Mouse (Mus musculus): ENCODE data around the gene Ndufa3. TPM values are rescaled to one million over a fixed set of nuclear protein-coding genes. Genes with fewer than 3 reads are reported as not detected.

Gene Ndufa3
- polyA plus RNA-seq, 1 experiment from 2014 or later, result 296 TPM

- Histone ChIP-seq H3K36me3 (peaks cover 4% of the 10 kb centered on the region), H3K27ac (no peak overlapping the region), H3K9me3 (replicated peaks) (no peaks in the 10 kb centered on the region), H3K4me1 (peaks cover 33% of the 10 kb centered on the region), H3K27me3 (replicated peaks) (peaks cover 6% of the 10 kb centered on the region; the same call in 1 of the 2 replicates), H3K4me3 (no peak overlapping the region), H3K9ac (no peak overlapping the region), H3K4me2 (no peak overlapping the region)
- 55% methylated on average over 3 of the region's 3 CpGs for WGBS (ENCODE audit: insufficient replicate concordance)
- no peak for ATAC-seq
Measured at GRCm38 (mm10) chr7:3614021-3614420, 3.2 kb upstream of the Ndufa3 start.

- Histone ChIP-seq H3K4me3 (peak within 1 kb of the TSS; percentile 82), H3K27ac (no peak within 1 kb of the TSS), H3K4me2 (peak within 1 kb of the TSS; percentile 86), H3K9me3 (replicated peaks) (no peaks in the 10 kb centered on the region), H3K9ac (no peak within 1 kb of the TSS), H3K36me3 (peaks cover 24% of the 10 kb centered on the region), H3K27me3 (replicated peaks) (peaks cover 6% of the 10 kb centered on the region; the same call in 1 of the 2 replicates), H3K4me1 (peaks cover 31% of the 10 kb centered on the region)
- no peak for ATAC-seq
- WGBS (ENCODE audit: insufficient replicate concordance), result 63% methylated on average over 4 of the region's 4 CpGs
Measured at GRCm38 (mm10) chr7:3616057-3616388, 1.1 kb upstream of the Ndufa3 start, which contains the start of gene Oscar. Gene Oscar, minus strand, starts transcription at chr7:3616157.

DNA sequence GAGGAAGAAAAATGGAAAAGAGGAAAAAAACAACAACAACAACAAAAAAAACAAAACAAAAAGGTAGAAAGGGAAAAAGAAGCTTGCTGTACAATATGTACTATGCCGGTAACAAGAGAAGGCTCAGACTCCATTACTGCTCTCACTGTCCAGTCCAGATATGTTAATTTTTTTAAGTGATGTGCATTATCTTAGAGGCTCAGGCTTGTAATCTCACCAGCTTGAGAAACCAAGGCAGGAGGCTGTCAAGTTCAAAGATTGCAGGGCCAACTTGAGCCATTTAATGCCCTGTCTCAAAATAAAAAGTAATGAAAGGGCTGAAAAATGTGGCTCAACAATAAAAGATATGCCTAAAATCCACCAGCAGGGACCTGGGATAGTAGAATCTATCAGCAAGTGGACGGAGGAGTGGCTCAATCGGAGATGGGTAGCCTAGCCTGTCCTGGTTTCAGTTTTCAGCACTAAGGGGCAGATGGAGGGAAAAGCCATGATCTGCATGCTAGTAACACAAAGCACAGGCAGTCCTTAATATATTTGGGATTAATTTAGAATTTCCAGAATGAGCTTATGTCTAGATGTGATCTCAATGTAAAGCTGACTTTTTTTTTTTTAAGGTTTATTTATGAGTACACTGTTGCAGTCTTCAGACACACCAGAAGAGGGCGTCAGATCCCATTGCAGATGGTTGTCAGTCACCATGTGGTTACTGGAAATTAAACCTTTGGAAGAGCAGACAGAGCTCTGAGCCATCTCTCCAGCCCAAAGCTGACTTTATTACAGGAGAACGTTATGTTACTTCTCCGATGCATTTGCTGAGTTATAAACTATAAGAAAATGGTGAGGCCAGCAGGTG lies 558 bp upstream of the Ndufa3 start:
- ATAC-seq, result peak; percentile 18
- Histone ChIP-seq H3K4me3 (peak overlapping the region; percentile 82), H3K9ac (no peak overlapping the region), H3K27ac (no peak overlapping the region), H3K27me3 (replicated peaks) (peaks cover 6% of the 10 kb centered on the region; the same call in 1 of the 2 replicates), H3K4me1 (peaks cover 29% of the 10 kb centered on the region), H3K36me3 (peaks cover 30% of the 10 kb centered on the region), H3K4me2 (peak overlapping the region; percentile 86), H3K9me3 (replicated peaks) (no peaks in the 10 kb centered on the region)
- WGBS (ENCODE audit: insufficient replicate concordance), result 29% methylated on average over 6 of the region's 6 CpGs

DNA sequence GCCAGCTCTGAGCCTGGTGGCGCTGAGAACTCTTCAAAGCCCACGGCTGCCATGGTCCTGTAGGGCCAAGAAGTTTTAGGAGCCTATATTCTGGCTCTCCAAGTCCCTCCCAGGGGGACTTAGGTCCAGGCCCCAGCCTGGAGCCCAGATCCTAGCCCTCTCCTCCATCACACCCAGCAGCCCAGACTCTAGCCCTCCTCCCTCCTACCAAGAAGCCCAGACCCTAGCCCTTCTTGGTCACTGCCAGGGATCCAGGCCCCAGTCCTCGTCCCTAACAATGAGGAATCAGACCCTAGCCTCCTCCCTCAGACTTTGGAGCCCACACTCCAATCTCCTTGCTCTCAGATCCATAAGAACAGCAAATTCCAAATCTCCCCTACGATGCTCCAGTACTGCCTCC lies 11.9 kb downstream of the Ndufa3 start:
- Histone ChIP-seq H3K4me1 (peaks cover 26% of the 10 kb centered on the region), H3K9ac (peak overlapping the region; percentile 79), H3K4me3 (peak overlapping the region; percentile 73), H3K4me2 (peak overlapping the region; percentile 95), H3K27me3 (replicated peaks) (no peaks in the 10 kb centered on the region), H3K36me3 (peaks cover 74% of the 10 kb centered on the region), H3K27ac (peak overlapping the region; percentile 84), H3K9me3 (replicated peaks) (no peaks in the 10 kb centered on the region)
- ATAC-seq, result peak; percentile 27
- 36% methylated on average over 4 of the region's 4 CpGs for WGBS (ENCODE audit: insufficient replicate concordance)

GRCm38 (mm10) chr7:3629543-3630477 lies 12.6 kb downstream of the Ndufa3 start, which contains the start of the genes Tfpt and Prpf31:
Gene Tfpt, minus strand, starts transcription at chr7:3629929.
Gene Prpf31, plus strand, starts transcription at chr7:3629985.
- Histone ChIP-seq H3K36me3 (peaks cover 74% of the 10 kb centered on the region), H3K4me2 (peak within 1 kb of the TSS; percentile 95), H3K27me3 (replicated peaks) (no peaks in the 10 kb centered on the region), H3K27ac (peak within 1 kb of the TSS; percentile 84), H3K4me1 (peaks cover 26% of the 10 kb centered on the region), H3K9me3 (replicated peaks) (no peaks in the 10 kb centered on the region), H3K9ac (peak within 1 kb of the TSS; percentile 79), H3K4me3 (peak within 1 kb of the TSS; percentile 73)
- ATAC-seq, result peak; percentile 88
- WGBS (ENCODE audit: insufficient replicate concordance), result under 1% methylated on average over 47 of the region's 47 CpGs

GRCm38 (mm10) chr7:3630478-3630815 lies 13.3 kb downstream of the Ndufa3 start:
- H3K27ac ChIP-seq, result peak overlapping the region; percentile 84; the same call in 1 of the 2 replicates
- 37% methylated on average over 3 of the region's 3 CpGs for WGBS (ENCODE audit: insufficient replicate concordance)
- no peak for ATAC-seq

DNA sequence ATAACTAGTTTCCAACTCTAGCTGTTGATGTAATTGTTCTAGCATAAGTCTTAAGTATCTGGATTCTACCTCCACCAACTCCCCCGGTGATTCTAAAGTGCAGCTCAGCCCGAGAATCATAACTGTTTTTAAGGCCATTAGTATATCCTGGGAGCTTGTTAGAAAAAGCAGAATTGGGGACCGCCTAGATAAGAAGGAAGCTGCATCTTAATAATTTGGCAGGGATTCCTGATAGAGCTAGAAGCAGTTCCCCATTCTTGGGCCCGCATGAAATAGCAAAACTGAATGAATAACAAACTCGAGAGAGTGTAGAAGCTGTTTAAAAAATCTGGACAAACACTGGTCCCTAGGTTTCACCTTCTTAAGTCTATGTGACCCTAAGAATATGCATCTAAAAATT lies 26.2 kb downstream of the Ndufa3 start:
- H3K4me2 ChIP-seq, result peak overlapping the region; percentile 76

More at GRCm38 (mm10) chr7:3630478-3630815, 13.3 kb downstream of the Ndufa3 start:
- Histone ChIP-seq H3K36me3 (peaks cover 74% of the 10 kb centered on the region), H3K27me3 (replicated peaks) (no peaks in the 10 kb centered on the region), H3K4me2 (peak overlapping the region; percentile 95), H3K9ac (peak overlapping the region; percentile 79), H3K9me3 (replicated peaks) (no peaks in the 10 kb centered on the region), H3K4me3 (peak overlapping the region; percentile 73), H3K4me1 (peaks cover 26% of the 10 kb centered on the region)

DNA sequence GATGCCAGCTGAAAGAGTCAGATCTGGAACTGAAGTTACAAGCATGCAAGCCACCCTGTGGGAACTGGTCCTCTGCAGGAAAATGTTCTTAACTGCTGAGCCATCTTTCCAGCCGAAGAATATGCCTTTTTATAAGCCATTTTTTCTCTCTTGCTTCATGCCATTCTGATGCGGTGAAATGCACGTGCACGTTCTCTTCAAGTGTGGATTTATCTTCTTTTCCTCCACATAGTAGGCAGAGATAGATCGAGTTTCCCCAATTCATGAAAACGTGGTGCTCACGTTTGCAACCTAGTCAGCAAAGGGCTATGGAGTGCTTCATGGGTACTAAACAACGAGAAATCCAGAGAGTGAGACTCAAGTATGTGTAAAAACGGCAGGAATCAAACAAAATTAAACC lies 26.7 kb downstream of the Ndufa3 start:
- H3K4me3 ChIP-seq, result peak overlapping the region; percentile 97
- H3K27me3 ChIP-seq (replicated peaks), result no peaks in the 10 kb centered on the region
- H3K27ac ChIP-seq, result peak overlapping the region; percentile 91
- no peaks in the 10 kb centered on the region for H3K9me3 ChIP-seq (replicated peaks)
- peaks cover 60% of the 10 kb centered on the region for H3K36me3 ChIP-seq
- H3K4me2 ChIP-seq, result peak overlapping the region; percentile 76
- ATAC-seq, result no peak
- WGBS (ENCODE audit: insufficient replicate concordance), result 12% methylated on average over 9 of the region's 9 CpGs
- peaks cover 43% of the 10 kb centered on the region for H3K4me1 ChIP-seq
- H3K9ac ChIP-seq, result no peak overlapping the region

More for the DNA sequence above, 26.2 kb downstream of the Ndufa3 start:
- Histone ChIP-seq H3K4me3 (no peak overlapping the region), H3K9ac (no peak overlapping the region), H3K9me3 (replicated peaks) (no peaks in the 10 kb centered on the region), H3K4me1 (peaks cover 38% of the 10 kb centered on the region), H3K27ac (no peak overlapping the region), H3K36me3 (peaks cover 60% of the 10 kb centered on the region), H3K27me3 (replicated peaks) (no peaks in the 10 kb centered on the region)
- ATAC-seq, result no peak
- WGBS (ENCODE audit: insufficient replicate concordance), result 38% methylated on average over 5 of the region's 5 CpGs

DNA sequence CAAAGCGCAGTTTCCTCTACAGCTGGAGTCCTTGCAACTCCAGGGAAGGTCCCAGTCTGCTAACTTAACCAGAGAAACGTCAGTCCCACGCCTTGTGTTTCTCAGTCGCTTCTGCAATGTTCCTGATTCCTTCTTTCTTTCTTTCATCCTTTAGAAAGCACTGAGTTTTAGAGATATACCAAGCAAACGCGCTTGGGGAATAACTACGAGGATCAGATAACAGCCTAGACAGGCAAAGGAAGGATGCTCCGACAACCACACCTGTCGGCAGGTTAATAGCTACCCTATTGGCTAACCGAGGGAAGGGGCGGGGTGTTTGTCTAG lies 27.1 kb downstream of the Ndufa3 start:
- Histone ChIP-seq H3K27ac (peak overlapping the region; percentile 91), H3K9ac (peak overlapping the region; percentile 42; the same call in 1 of the 2 replicates), H3K4me3 (peak overlapping the region; percentile 97), H3K27me3 (replicated peaks) (no peaks in the 10 kb centered on the region), H3K4me1 (peaks cover 47% of the 10 kb centered on the region), H3K4me2 (peak overlapping the region; percentile 76), H3K36me3 (peaks cover 59% of the 10 kb centered on the region), H3K9me3 (replicated peaks) (no peaks in the 10 kb centered on the region)
- ATAC-seq, result no peak
- WGBS (ENCODE audit: insufficient replicate concordance), result 2% methylated on average over 11 of the region's 11 CpGs

DNA sequence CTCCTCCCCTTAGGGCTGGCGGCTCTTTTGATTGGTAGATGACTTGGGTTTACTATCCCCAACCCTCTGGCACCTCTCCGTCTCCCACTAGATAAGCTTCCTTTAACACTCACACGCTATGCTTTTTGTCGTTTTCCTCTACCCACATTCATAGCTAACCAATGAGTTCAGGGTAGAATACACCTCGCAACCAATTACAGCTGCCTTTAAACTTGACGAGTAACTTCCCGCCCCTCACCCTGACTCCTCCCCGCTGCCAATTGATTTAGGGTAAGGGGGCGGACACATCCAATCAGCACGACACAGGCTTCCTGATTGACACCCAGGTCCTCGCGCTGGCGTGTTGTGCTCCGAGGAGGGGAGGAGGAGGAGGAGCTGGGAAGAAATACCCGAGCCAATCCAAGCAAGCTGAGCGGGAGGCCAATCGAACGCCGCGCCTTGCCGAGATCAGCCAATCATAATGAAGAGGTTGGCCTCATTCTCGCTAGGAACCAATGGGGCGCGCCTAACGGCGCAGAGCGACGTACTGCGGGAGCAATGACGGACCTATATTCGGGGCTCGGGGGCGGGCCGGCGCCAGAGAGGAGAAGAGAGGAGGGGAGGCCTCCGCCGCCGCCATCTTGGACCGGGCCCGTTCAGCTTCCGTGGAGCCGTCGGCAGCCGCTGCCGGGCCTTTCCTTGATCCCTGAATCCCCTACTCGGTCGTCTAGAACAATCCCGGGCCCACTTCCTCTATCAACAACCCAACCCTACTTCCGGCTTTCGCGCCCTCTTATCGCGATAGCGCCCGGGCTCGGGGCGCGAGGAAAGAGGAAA lies 27.7 kb downstream of the Ndufa3 start, which contains the start of gene Cnot3:
Gene Cnot3 (plus strand): TSS at position 597 of the 816 bp plus-strand sequence.
- Histone ChIP-seq H3K4me3 (peak within 1 kb of the TSS; percentile 97), H3K36me3 (peaks cover 57% of the 10 kb centered on the region), H3K4me1 (peaks cover 50% of the 10 kb centered on the region), H3K27ac (peak within 1 kb of the TSS; percentile 91), H3K9ac (peak within 1 kb of the TSS; percentile 99), H3K4me2 (peak within 1 kb of the TSS; percentile 84), H3K9me3 (replicated peaks) (no peaks in the 10 kb centered on the region), H3K27me3 (replicated peaks) (no peaks in the 10 kb centered on the region)
- peak; percentile 96 for ATAC-seq
- WGBS (ENCODE audit: insufficient replicate concordance), result under 1% methylated on average over 51 of the region's 58 CpGs

- no peaks in the 10 kb centered on the region for H3K27me3 ChIP-seq (replicated peaks)
- H3K4me3 ChIP-seq, result peak overlapping the region; percentile 97
- no peak for ATAC-seq
- peak overlapping the region; percentile 84 for H3K4me2 ChIP-seq
- peaks cover 50% of the 10 kb centered on the region for H3K4me1 ChIP-seq
- H3K9ac ChIP-seq, result peak overlapping the region; percentile 99
- peak overlapping the region; percentile 90 for H3K27ac ChIP-seq
- WGBS (ENCODE audit: insufficient replicate concordance), result under 1% methylated on average over 54 of the region's 58 CpGs
- H3K36me3 ChIP-seq, result peaks cover 57% of the 10 kb centered on the region
- H3K9me3 ChIP-seq (replicated peaks), result no peaks in the 10 kb centered on the region
Measured at GRCm38 (mm10) chr7:3645488-3646025, 28.4 kb downstream of the Ndufa3 start.
